Mouse (Mus musculus): ENCODE results near the gene Sox15. TPM values are rescaled to one million over a fixed set of nuclear protein-coding genes. Genes with fewer than 3 reads are reported as not detected.
A peak's percentile ranks its signal among the peaks of the same experiment; 100 is the strongest.

Gene Sox15
- polyA plus RNA-seq, 1 experiment = 0.08 TPM

GRCm38 (mm10) chr11:69682840-69683533 is 27.9 kb downstream of the Sox15 start:
- Histone ChIP-seq H3ac (ENCODE audit: control insufficient read depth, insufficient read length, low read depth) (peak overlapping the region; percentile 50), H3K27me3 (ENCODE audit: control insufficient read depth, insufficient read depth, insufficient read length) (no peaks in the 10 kb centered on the region), H3K36me3 (ENCODE audit: control insufficient read depth, insufficient read depth) (peaks cover 16% of the 10 kb centered on the region), H3K79me2 (ENCODE audit: control insufficient read depth, insufficient read depth) (peaks cover 46% of the 10 kb centered on the region), H3K4me3 (ENCODE audit: insufficient read depth, poor library complexity, severe bottlenecking) (no peak overlapping the region), H3K79me3 (ENCODE audit: low read depth) (peaks cover 25% of the 10 kb centered on the region)
- TF ChIP-seq USF1 (IDR thresholded peaks at IDR 0.05; ENCODE audit: low read depth) (no peak), CEBPB (IDR thresholded peaks at IDR 0.05; ENCODE audit: low read depth) (no peak), CTCF (IDR thresholded peaks at IDR 0.05; ENCODE audit: control insufficient read depth, insufficient read depth, insufficient read length) (peak; percentile 68), FOSL1 (IDR thresholded peaks at IDR 0.05; ENCODE audit: insufficient read depth, low read length, poor library complexity, severe bottlenecking) (no peak), MYOG (IDR thresholded peaks at IDR 0.05; ENCODE audit: control insufficient read depth, extremely low read depth, insufficient read length) (no peak)

- H3K27me3 ChIP-seq (ENCODE audit: control insufficient read depth, insufficient read depth, insufficient read length) = no peaks in the 10 kb centered on the region
- peaks cover 10% of the 10 kb centered on the region for H3K36me3 ChIP-seq (ENCODE audit: control insufficient read depth, insufficient read depth)
- no peak overlapping the region for H3ac ChIP-seq (ENCODE audit: control insufficient read depth, insufficient read length, low read depth)
- H3K79me3 ChIP-seq (ENCODE audit: low read depth) = peaks cover 23% of the 10 kb centered on the region
- no peak for TF ChIP-seq FOSL1 (IDR thresholded peaks at IDR 0.05; ENCODE audit: insufficient read depth, low read length, poor library complexity, severe bottlenecking)
- no peak for TF ChIP-seq CTCF (IDR thresholded peaks at IDR 0.05; ENCODE audit: control insufficient read depth, insufficient read depth, insufficient read length)
- no peak for TF ChIP-seq MYOD1 (IDR thresholded peaks at IDR 0.05; ENCODE audit: control insufficient read depth, insufficient read length, low read depth)
- TF ChIP-seq USF1 (IDR thresholded peaks at IDR 0.05; ENCODE audit: low read depth) = no peak
- no peak for TF ChIP-seq CEBPB (IDR thresholded peaks at IDR 0.05; ENCODE audit: low read depth)
- no peak for TF ChIP-seq MYOG (IDR thresholded peaks at IDR 0.05; ENCODE audit: control insufficient read depth, extremely low read depth, insufficient read length)
- TF ChIP-seq MAX (IDR thresholded peaks at IDR 0.05) = no peak
- H3K4me3 ChIP-seq (ENCODE audit: insufficient read depth, poor library complexity, severe bottlenecking) = no peak overlapping the region
- H3K79me2 ChIP-seq (ENCODE audit: control insufficient read depth, insufficient read depth) = peaks cover 40% of the 10 kb centered on the region
These were observed 28.5 kb downstream of the Sox15 start for GRCm38 (mm10) chr11:69683576-69683975.

- no peaks in the 10 kb centered on the region for H3K27me3 ChIP-seq (ENCODE audit: control insufficient read depth, insufficient read depth, insufficient read length)
- peaks cover 22% of the 10 kb centered on the region for H3K79me3 ChIP-seq (ENCODE audit: low read depth)
- peaks cover 33% of the 10 kb centered on the region for H3K79me2 ChIP-seq (ENCODE audit: control insufficient read depth, insufficient read depth)
- no peak overlapping the region for H3K4me3 ChIP-seq (ENCODE audit: insufficient read depth, poor library complexity, severe bottlenecking)
- TF ChIP-seq CTCF (IDR thresholded peaks at IDR 0.05; ENCODE audit: control insufficient read depth, insufficient read depth, insufficient read length) (no peak), MAX (IDR thresholded peaks at IDR 0.05) (no peak), USF1 (IDR thresholded peaks at IDR 0.05; ENCODE audit: low read depth) (no peak), MYOD1 (IDR thresholded peaks at IDR 0.05; ENCODE audit: control insufficient read depth, insufficient read length, low read depth) (no peak), CEBPB (IDR thresholded peaks at IDR 0.05; ENCODE audit: low read depth) (no peak), FOSL1 (IDR thresholded peaks at IDR 0.05; ENCODE audit: insufficient read depth, low read length, poor library complexity, severe bottlenecking) (no peak), MYOG (IDR thresholded peaks at IDR 0.05; ENCODE audit: control insufficient read depth, extremely low read depth, insufficient read length) (no peak)
- no peak overlapping the region for H3ac ChIP-seq (ENCODE audit: control insufficient read depth, insufficient read length, low read depth)
- H3K36me3 ChIP-seq (ENCODE audit: control insufficient read depth, insufficient read depth) = peaks cover 4% of the 10 kb centered on the region
These were observed 29.1 kb downstream of the Sox15 start for GRCm38 (mm10) chr11:69684128-69684745.

- Histone ChIP-seq H3K27me3 (ENCODE audit: control insufficient read depth, insufficient read depth, insufficient read length) (no peaks in the 10 kb centered on the region), H3K79me3 (ENCODE audit: low read depth) (peaks cover 16% of the 10 kb centered on the region), H3ac (ENCODE audit: control insufficient read depth, insufficient read length, low read depth) (no peak overlapping the region), H3K36me3 (ENCODE audit: control insufficient read depth, insufficient read depth) (no peaks in the 10 kb centered on the region), H3K4me3 (ENCODE audit: insufficient read depth, poor library complexity, severe bottlenecking) (no peak overlapping the region), H3K79me2 (ENCODE audit: control insufficient read depth, insufficient read depth) (peaks cover 26% of the 10 kb centered on the region)
- no peak for TF ChIP-seq MAX (IDR thresholded peaks at IDR 0.05)
- TF ChIP-seq MYOG (IDR thresholded peaks at IDR 0.05; ENCODE audit: control insufficient read depth, extremely low read depth, insufficient read length) = no peak
- TF ChIP-seq USF1 (IDR thresholded peaks at IDR 0.05; ENCODE audit: low read depth) = no peak
- TF ChIP-seq MYOD1 (IDR thresholded peaks at IDR 0.05; ENCODE audit: control insufficient read depth, insufficient read length, low read depth) = no peak
- no peak for TF ChIP-seq FOSL1 (IDR thresholded peaks at IDR 0.05; ENCODE audit: insufficient read depth, low read length, poor library complexity, severe bottlenecking)
- TF ChIP-seq CTCF (IDR thresholded peaks at IDR 0.05; ENCODE audit: control insufficient read depth, insufficient read depth, insufficient read length) = no peak
- TF ChIP-seq CEBPB (IDR thresholded peaks at IDR 0.05; ENCODE audit: low read depth) = no peak
These were observed 29.8 kb downstream of the Sox15 start for GRCm38 (mm10) chr11:69684936-69685335.

GRCm38 (mm10) chr11:69685526-69686148 is 30.5 kb downstream of the Sox15 start, which contains the start of gene Tnfsf13:
Gene Tnfsf13, minus strand, starts transcription at chr11:69685784.
- Histone ChIP-seq H3K27me3 (ENCODE audit: control insufficient read depth, insufficient read depth, insufficient read length) (no peaks in the 10 kb centered on the region), H3ac (ENCODE audit: control insufficient read depth, insufficient read length, low read depth) (no peak within 1 kb of the TSS), H3K79me3 (ENCODE audit: low read depth) (peaks cover 10% of the 10 kb centered on the region), H3K4me3 (ENCODE audit: insufficient read depth, poor library complexity, severe bottlenecking) (no peak within 1 kb of the TSS), H3K36me3 (ENCODE audit: control insufficient read depth, insufficient read depth) (no peaks in the 10 kb centered on the region), H3K79me2 (ENCODE audit: control insufficient read depth, insufficient read depth) (peaks cover 19% of the 10 kb centered on the region)
- TF ChIP-seq MYOG (IDR thresholded peaks at IDR 0.05; ENCODE audit: control insufficient read depth, extremely low read depth, insufficient read length) (no peak), FOSL1 (IDR thresholded peaks at IDR 0.05; ENCODE audit: insufficient read depth, low read length, poor library complexity, severe bottlenecking) (no peak), CEBPB (IDR thresholded peaks at IDR 0.05; ENCODE audit: low read depth) (no peak), CTCF (IDR thresholded peaks at IDR 0.05; ENCODE audit: control insufficient read depth, insufficient read depth, insufficient read length) (no peak)

All from C2C12 (cell line).